Mouse (Mus musculus): ENCODE measurements around the gene Thap2. TPM values are rescaled to one million over a fixed set of nuclear protein-coding genes. Genes with fewer than 3 reads are reported as not detected.

The Thap2 gene
- polyA plus RNA-seq (2014; fragmentation: Nextera tagmentation; extraction: Ambion mirVana), result 14.0 and 18.2 TPM in 2 replicates

GRCm38 (mm10) chr10:115384221-115385017 is at the start of gene Thap2, which contains the start of gene Zfc3h1:
Gene Thap2, minus strand, starts transcription at chr10:115384443.
Gene Zfc3h1, plus strand, starts transcription at chr10:115384959.
- Histone ChIP-seq H3K36me3 (ENCODE audit: control insufficient read depth, insufficient read depth, low read length) (no peaks in the 10 kb centered on the region), H3K9ac (ENCODE audit: low read depth, low read length) (peak within 1 kb of the TSS; percentile 98), H3K27me3 (ENCODE audit: control insufficient read depth, insufficient read depth, low read length) (no peaks in the 10 kb centered on the region), H3K9me3 (replicated peaks; ENCODE audit: control insufficient read depth, low read length) (no peaks in the 10 kb centered on the region), H3K27ac (ENCODE audit: low read depth, low read length) (peak within 1 kb of the TSS; percentile 99), H3K4me2 (peak within 1 kb of the TSS; percentile 83), H3K4me3 (ENCODE audit: low read depth, low read length) (peak within 1 kb of the TSS; percentile 90), H3K4me1 (ENCODE audit: control insufficient read depth, insufficient read depth, low read length) (peaks cover 11% of the 10 kb centered on the region)
- WGBS (ENCODE audit: insufficient replicate concordance), result under 1% methylated on average over 65 of the region's 65 CpGs
- peak; percentile 98 for ATAC-seq (replicated peaks; ENCODE audit: insufficient number of reproducible peaks, low FRiP score, low TSS enrichment)

DNA sequence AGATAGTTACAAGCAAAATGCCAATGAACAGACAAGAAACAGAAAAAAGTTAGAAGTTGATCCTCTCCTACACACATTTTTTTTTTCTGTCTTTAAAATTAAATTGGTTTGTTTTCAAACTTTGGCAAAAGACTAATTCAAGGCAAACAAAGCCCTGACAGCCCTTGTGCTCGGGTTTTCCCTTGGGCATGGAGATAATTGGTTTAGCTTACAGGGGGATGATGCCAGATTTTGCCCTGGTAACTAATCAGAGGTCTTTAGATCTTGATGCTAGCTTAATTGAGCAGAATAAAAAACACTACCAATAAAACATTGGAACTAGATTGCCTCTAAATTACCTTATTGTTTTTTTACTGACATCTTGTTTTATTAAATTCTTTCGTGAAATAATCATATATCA is 41.1 kb upstream of the Thap2 start:
- Histone ChIP-seq H3K36me3 (ENCODE audit: control insufficient read depth, insufficient read depth, low read length) (peaks cover 16% of the 10 kb centered on the region), H3K27ac (ENCODE audit: low read depth, low read length) (no peak overlapping the region)
- 81% methylated on average over 2 of the region's 2 CpGs for whole genome bisulfite sequencing (ENCODE audit: insufficient replicate concordance)

GRCm38 (mm10) chr10:115421976-115422375 is 37.7 kb upstream of the Thap2 start:
- WGBS (ENCODE audit: insufficient replicate concordance), result 90% methylated on average over 4 of the region's 4 CpGs
- ATAC-seq (replicated peaks; ENCODE audit: insufficient number of reproducible peaks, low FRiP score, low TSS enrichment), result no peak
- H3K4me1 ChIP-seq (ENCODE audit: control insufficient read depth, insufficient read depth, low read length), result no peaks in the 10 kb centered on the region
- no peak overlapping the region for H3K27ac ChIP-seq (ENCODE audit: low read depth, low read length)
- H3K27me3 ChIP-seq (ENCODE audit: control insufficient read depth, insufficient read depth, low read length), result no peaks in the 10 kb centered on the region
- no peak overlapping the region for H3K9ac ChIP-seq (ENCODE audit: low read depth, low read length)
- H3K4me2 ChIP-seq, result no peak overlapping the region
- no peaks in the 10 kb centered on the region for H3K9me3 ChIP-seq (replicated peaks; ENCODE audit: control insufficient read depth, low read length)
- H3K4me3 ChIP-seq (ENCODE audit: low read depth, low read length), result no peak overlapping the region
- H3K36me3 ChIP-seq (ENCODE audit: control insufficient read depth, insufficient read depth, low read length), result peaks cover 10% of the 10 kb centered on the region; the same call in 1 of the 2 replicates

More for the DNA sequence above, 41.1 kb upstream of the Thap2 start:
- Histone ChIP-seq H3K27me3 (ENCODE audit: control insufficient read depth, insufficient read depth, low read length) (no peaks in the 10 kb centered on the region), H3K9ac (ENCODE audit: low read depth, low read length) (no peak overlapping the region), H3K4me3 (ENCODE audit: low read depth, low read length) (no peak overlapping the region), H3K4me1 (ENCODE audit: control insufficient read depth, insufficient read depth, low read length) (no peaks in the 10 kb centered on the region), H3K9me3 (replicated peaks; ENCODE audit: control insufficient read depth, low read length) (no peaks in the 10 kb centered on the region), H3K4me2 (no peak overlapping the region)
- no peak for ATAC-seq (replicated peaks; ENCODE audit: insufficient number of reproducible peaks, low FRiP score, low TSS enrichment)

GRCm38 (mm10) chr10:115414056-115414455 is 29.8 kb upstream of the Thap2 start:
- no peaks in the 10 kb centered on the region for H3K9me3 ChIP-seq (replicated peaks; ENCODE audit: control insufficient read depth, low read length)
- no peaks in the 10 kb centered on the region for H3K4me1 ChIP-seq (ENCODE audit: control insufficient read depth, insufficient read depth, low read length)
- H3K27me3 ChIP-seq (ENCODE audit: control insufficient read depth, insufficient read depth, low read length), result no peaks in the 10 kb centered on the region
- peaks cover 42% of the 10 kb centered on the region for H3K36me3 ChIP-seq (ENCODE audit: control insufficient read depth, insufficient read depth, low read length)
- no peak overlapping the region for H3K27ac ChIP-seq (ENCODE audit: low read depth, low read length)
- WGBS (ENCODE audit: insufficient replicate concordance), result 85% methylated on average over 3 of the region's 3 CpGs
- H3K4me2 ChIP-seq, result no peak overlapping the region
- ATAC-seq (replicated peaks; ENCODE audit: insufficient number of reproducible peaks, low FRiP score, low TSS enrichment), result no peak
- H3K4me3 ChIP-seq (ENCODE audit: low read depth, low read length), result no peak overlapping the region
- no peak overlapping the region for H3K9ac ChIP-seq (ENCODE audit: low read depth, low read length)

DNA sequence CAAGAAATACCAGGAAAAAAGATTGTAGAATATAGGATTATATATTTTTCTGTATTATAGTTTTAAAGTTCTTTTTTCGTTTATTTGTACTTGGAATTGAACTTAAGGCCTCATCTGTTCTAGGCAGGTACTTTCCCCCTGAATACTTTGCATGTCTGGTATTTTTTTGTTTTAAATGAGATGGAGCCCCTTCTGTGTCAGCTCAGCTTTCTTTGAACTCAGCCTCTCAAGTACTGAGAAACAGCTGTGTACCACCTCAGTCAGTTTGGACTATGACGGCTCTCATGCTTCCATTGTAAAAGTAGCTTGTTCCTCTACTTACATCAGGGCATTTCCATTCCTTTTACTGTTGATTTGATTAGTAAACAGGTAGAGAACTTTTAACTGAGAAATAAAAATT is 29.3 kb upstream of the Thap2 start:
- no peak overlapping the region for H3K9ac ChIP-seq (ENCODE audit: low read depth, low read length)
- no peak for ATAC-seq (replicated peaks; ENCODE audit: insufficient number of reproducible peaks, low FRiP score, low TSS enrichment)
- peaks cover 40% of the 10 kb centered on the region for H3K36me3 ChIP-seq (ENCODE audit: control insufficient read depth, insufficient read depth, low read length)
- no peak overlapping the region for H3K27ac ChIP-seq (ENCODE audit: low read depth, low read length)
- H3K27me3 ChIP-seq (ENCODE audit: control insufficient read depth, insufficient read depth, low read length), result no peaks in the 10 kb centered on the region
- H3K4me3 ChIP-seq (ENCODE audit: low read depth, low read length), result no peak overlapping the region
- H3K4me1 ChIP-seq (ENCODE audit: control insufficient read depth, insufficient read depth, low read length), result no peaks in the 10 kb centered on the region
- 95% methylated on average over 2 of the region's 2 CpGs for WGBS (ENCODE audit: insufficient replicate concordance)
- H3K9me3 ChIP-seq (replicated peaks; ENCODE audit: control insufficient read depth, low read length), result no peaks in the 10 kb centered on the region
- H3K4me2 ChIP-seq, result no peak overlapping the region

GRCm38 (mm10) chr10:115406393-115406792 is 22.1 kb upstream of the Thap2 start:
- Histone ChIP-seq H3K27me3 (ENCODE audit: control insufficient read depth, insufficient read depth, low read length) (no peaks in the 10 kb centered on the region), H3K4me1 (ENCODE audit: control insufficient read depth, insufficient read depth, low read length) (no peaks in the 10 kb centered on the region), H3K4me3 (ENCODE audit: low read depth, low read length) (no peak overlapping the region), H3K9me3 (replicated peaks; ENCODE audit: control insufficient read depth, low read length) (no peaks in the 10 kb centered on the region), H3K9ac (ENCODE audit: low read depth, low read length) (no peak overlapping the region), H3K27ac (ENCODE audit: low read depth, low read length) (no peak overlapping the region), H3K4me2 (no peak overlapping the region), H3K36me3 (ENCODE audit: control insufficient read depth, insufficient read depth, low read length) (peaks cover 28% of the 10 kb centered on the region)
- no peak for ATAC-seq (replicated peaks; ENCODE audit: insufficient number of reproducible peaks, low FRiP score, low TSS enrichment)
- 69% methylated on average over 6 of the region's 6 CpGs for WGBS (ENCODE audit: insufficient replicate concordance)

DNA sequence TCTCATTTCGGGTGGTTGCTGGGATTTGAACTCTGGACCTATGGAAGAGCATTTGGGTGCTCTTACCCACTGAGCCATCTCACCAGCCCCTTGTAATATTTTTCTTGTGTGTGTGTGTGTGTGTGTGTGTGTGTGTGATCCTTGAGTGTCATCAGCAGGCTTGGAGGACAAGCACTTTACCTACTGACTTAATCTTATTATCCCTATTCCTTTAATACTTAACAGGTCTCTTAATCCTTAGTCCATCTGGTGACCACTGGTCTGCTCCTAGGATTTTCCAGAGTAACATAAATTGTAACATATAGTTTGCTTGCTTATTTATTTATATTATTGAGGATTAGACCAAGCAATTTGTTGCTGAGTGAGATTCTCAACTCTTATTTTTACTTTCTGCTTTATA is 7.7 kb upstream of the Thap2 start:
- no peaks in the 10 kb centered on the region for H3K27me3 ChIP-seq (ENCODE audit: control insufficient read depth, insufficient read depth, low read length)
- H3K9ac ChIP-seq (ENCODE audit: low read depth, low read length), result no peak overlapping the region
- no peak overlapping the region for H3K4me3 ChIP-seq (ENCODE audit: low read depth, low read length)
- WGBS (ENCODE audit: insufficient replicate concordance), result 96% methylated on average over 1 of the region's 1 CpGs
- no peak overlapping the region for H3K27ac ChIP-seq (ENCODE audit: low read depth, low read length)
- H3K4me2 ChIP-seq, result no peak overlapping the region
- no peaks in the 10 kb centered on the region for H3K4me1 ChIP-seq (ENCODE audit: control insufficient read depth, insufficient read depth, low read length)
- H3K9me3 ChIP-seq (replicated peaks; ENCODE audit: control insufficient read depth, low read length), result no peaks in the 10 kb centered on the region
- ATAC-seq (replicated peaks; ENCODE audit: insufficient number of reproducible peaks, low FRiP score, low TSS enrichment), result no peak
- peaks cover 6% of the 10 kb centered on the region for H3K36me3 ChIP-seq (ENCODE audit: control insufficient read depth, insufficient read depth, low read length)

DNA sequence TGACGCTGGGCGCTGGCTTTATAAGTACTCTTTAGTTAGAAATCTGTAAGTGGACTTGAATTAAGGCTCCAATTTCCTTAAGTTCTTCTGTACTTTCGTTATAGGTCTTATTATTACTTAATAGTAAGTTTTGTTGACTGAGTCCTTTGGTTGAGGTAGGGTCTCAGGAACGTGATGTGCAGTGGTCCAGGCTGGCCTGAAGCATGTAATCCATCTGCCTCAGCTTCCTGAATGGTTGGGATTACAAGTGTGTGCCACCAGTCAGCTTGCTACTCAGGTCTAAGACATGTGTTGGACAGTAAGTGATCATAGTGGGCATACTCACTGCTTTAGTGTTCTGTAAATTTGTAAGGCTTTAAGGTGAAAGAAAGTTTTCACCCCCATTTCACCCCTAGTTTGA is 6.8 kb upstream of the Thap2 start:
- peaks cover 6% of the 10 kb centered on the region for H3K36me3 ChIP-seq (ENCODE audit: control insufficient read depth, insufficient read depth, low read length)
- H3K9ac ChIP-seq (ENCODE audit: low read depth, low read length), result no peak overlapping the region
- no peak overlapping the region for H3K4me3 ChIP-seq (ENCODE audit: low read depth, low read length)
- H3K4me1 ChIP-seq (ENCODE audit: control insufficient read depth, insufficient read depth, low read length), result no peaks in the 10 kb centered on the region
- 89% methylated on average over 4 of the region's 4 CpGs for WGBS (ENCODE audit: insufficient replicate concordance)
- no peaks in the 10 kb centered on the region for H3K27me3 ChIP-seq (ENCODE audit: control insufficient read depth, insufficient read depth, low read length)
- no peak overlapping the region for H3K4me2 ChIP-seq
- no peak overlapping the region for H3K27ac ChIP-seq (ENCODE audit: low read depth, low read length)
- no peaks in the 10 kb centered on the region for H3K9me3 ChIP-seq (replicated peaks; ENCODE audit: control insufficient read depth, low read length)
- ATAC-seq (replicated peaks; ENCODE audit: insufficient number of reproducible peaks, low FRiP score, low TSS enrichment), result no peak

DNA sequence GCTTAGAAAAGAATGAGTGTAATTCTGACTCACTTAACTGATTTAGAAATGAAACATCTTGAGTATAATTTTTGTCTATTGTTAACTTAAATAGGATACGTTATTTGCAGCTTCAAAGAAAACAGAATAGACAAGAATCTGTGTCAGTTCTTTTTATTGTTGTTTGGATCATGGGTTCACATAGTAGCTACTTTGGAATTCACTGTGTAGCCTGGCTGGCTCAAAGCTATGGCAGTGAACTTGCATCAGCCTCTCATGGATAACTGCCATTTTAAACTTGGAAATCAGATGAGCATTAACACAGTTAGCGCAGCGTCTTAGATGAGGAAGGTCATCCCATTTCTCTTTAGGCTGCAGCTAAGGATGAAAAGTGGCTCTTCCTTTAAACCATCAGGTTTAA is 3.6 kb upstream of the Thap2 start:
- peaks cover 3% of the 10 kb centered on the region for H3K4me1 ChIP-seq (ENCODE audit: control insufficient read depth, insufficient read depth, low read length)
- H3K9ac ChIP-seq (ENCODE audit: low read depth, low read length), result no peak overlapping the region
- ATAC-seq (replicated peaks; ENCODE audit: insufficient number of reproducible peaks, low FRiP score, low TSS enrichment), result no peak
- no peaks in the 10 kb centered on the region for H3K27me3 ChIP-seq (ENCODE audit: control insufficient read depth, insufficient read depth, low read length)
- 93% methylated on average over 3 of the region's 3 CpGs for WGBS (ENCODE audit: insufficient replicate concordance)
- H3K9me3 ChIP-seq (replicated peaks; ENCODE audit: control insufficient read depth, low read length), result no peaks in the 10 kb centered on the region
- no peak overlapping the region for H3K27ac ChIP-seq (ENCODE audit: low read depth, low read length)
- H3K4me2 ChIP-seq, result no peak overlapping the region; the same call in 1 of the 2 replicates
- no peak overlapping the region for H3K4me3 ChIP-seq (ENCODE audit: low read depth, low read length)
- H3K36me3 ChIP-seq (ENCODE audit: control insufficient read depth, insufficient read depth, low read length), result peaks cover 6% of the 10 kb centered on the region

Measured in heart, embryonic 11.5 days (tissue).